Mouse (Mus musculus): ENCODE data around the gene Rasl11b. TPM values are rescaled to one million over a fixed set of nuclear protein-coding genes. Genes with fewer than 3 reads are reported as not detected.
A peak's percentile ranks its signal among the peaks of the same experiment; 100 is the strongest.

Rasl11b gene
- 88.0 and 114 TPM in 2 replicates for polyA plus RNA-seq (2012; rRNA removed)

GRCm38 (mm10) chr5:74194841-74195613 is at the start of gene Rasl11b:
TSS of gene Rasl11b (plus strand) at chr5:74195286.
- DNase-seq (ENCODE audit: low spot score) = peak; percentile 98

GRCm38 (mm10) chr5:74147631-74148030 is 47.5 kb upstream of the Rasl11b start:
- no peak for DNase-seq (ENCODE audit: low spot score)

- DNase-seq (ENCODE audit: low spot score) = no peak
Observed at GRCm38 (mm10) chr5:74149975-74150374, 45.1 kb upstream of the Rasl11b start.

- no peak for DNase-seq (ENCODE audit: low spot score)
Observed at GRCm38 (mm10) chr5:74151774-74152173, 43.3 kb upstream of the Rasl11b start.

GRCm38 (mm10) chr5:74155860-74156351 is 39.2 kb upstream of the Rasl11b start:
- DNase-seq (ENCODE audit: low spot score) = no peak

GRCm38 (mm10) chr5:74158929-74159632 is 36.0 kb upstream of the Rasl11b start:
- no peak for DNase-seq (ENCODE audit: low spot score)

GRCm38 (mm10) chr5:74159906-74160305 is 35.2 kb upstream of the Rasl11b start:
- DNase-seq (ENCODE audit: low spot score) = no peak

GRCm38 (mm10) chr5:74160349-74160748 is 34.7 kb upstream of the Rasl11b start:
- no peak for DNase-seq (ENCODE audit: low spot score)

- DNase-seq (ENCODE audit: low spot score) = no peak
Observed at GRCm38 (mm10) chr5:74161297-74161926, 33.7 kb upstream of the Rasl11b start.

- no peak for DNase-seq (ENCODE audit: low spot score)
Observed at GRCm38 (mm10) chr5:74162013-74162412, 33.1 kb upstream of the Rasl11b start.

GRCm38 (mm10) chr5:74163141-74163540 is 31.9 kb upstream of the Rasl11b start:
- DNase-seq (ENCODE audit: low spot score) = no peak

- DNase-seq (ENCODE audit: low spot score) = no peak
Observed at GRCm38 (mm10) chr5:74164547-74164946, 30.5 kb upstream of the Rasl11b start.

GRCm38 (mm10) chr5:74166642-74167041 is 28.4 kb upstream of the Rasl11b start:
- no peak for DNase-seq (ENCODE audit: low spot score)

- DNase-seq (ENCODE audit: low spot score) = no peak
Observed at GRCm38 (mm10) chr5:74168085-74168484, 27.0 kb upstream of the Rasl11b start.

- peak; percentile 56 for DNase-seq (ENCODE audit: low spot score)
Observed at GRCm38 (mm10) chr5:74171768-74172167, 23.3 kb upstream of the Rasl11b start.

GRCm38 (mm10) chr5:74172208-74172607 is 22.9 kb upstream of the Rasl11b start:
- no peak for DNase-seq (ENCODE audit: low spot score)

GRCm38 (mm10) chr5:74173162-74173844 is 21.8 kb upstream of the Rasl11b start:
- DNase-seq (ENCODE audit: low spot score) = no peak

GRCm38 (mm10) chr5:74175526-74176270 is 19.4 kb upstream of the Rasl11b start:
- DNase-seq (ENCODE audit: low spot score) = no peak

GRCm38 (mm10) chr5:74180216-74180615 is 14.9 kb upstream of the Rasl11b start:
- DNase-seq (ENCODE audit: low spot score) = no peak

- no peak for DNase-seq (ENCODE audit: low spot score)
Observed at GRCm38 (mm10) chr5:74183118-74183517, 12.0 kb upstream of the Rasl11b start.

GRCm38 (mm10) chr5:74184607-74185006 is 10.5 kb upstream of the Rasl11b start:
- no peak for DNase-seq (ENCODE audit: low spot score)
